Mouse (Mus musculus) forelimb bud, embryonic 11.5 days (tissue): ENCODE data around the gene Tspan7.

Experiments used
- DNase-seq: peaks from one replicate; pipeline ENCODE4 v3.0.0-alpha.2; 2012; ENCODE audit warnings: low read depth, low spot score

The Tspan7 gene

DNA sequence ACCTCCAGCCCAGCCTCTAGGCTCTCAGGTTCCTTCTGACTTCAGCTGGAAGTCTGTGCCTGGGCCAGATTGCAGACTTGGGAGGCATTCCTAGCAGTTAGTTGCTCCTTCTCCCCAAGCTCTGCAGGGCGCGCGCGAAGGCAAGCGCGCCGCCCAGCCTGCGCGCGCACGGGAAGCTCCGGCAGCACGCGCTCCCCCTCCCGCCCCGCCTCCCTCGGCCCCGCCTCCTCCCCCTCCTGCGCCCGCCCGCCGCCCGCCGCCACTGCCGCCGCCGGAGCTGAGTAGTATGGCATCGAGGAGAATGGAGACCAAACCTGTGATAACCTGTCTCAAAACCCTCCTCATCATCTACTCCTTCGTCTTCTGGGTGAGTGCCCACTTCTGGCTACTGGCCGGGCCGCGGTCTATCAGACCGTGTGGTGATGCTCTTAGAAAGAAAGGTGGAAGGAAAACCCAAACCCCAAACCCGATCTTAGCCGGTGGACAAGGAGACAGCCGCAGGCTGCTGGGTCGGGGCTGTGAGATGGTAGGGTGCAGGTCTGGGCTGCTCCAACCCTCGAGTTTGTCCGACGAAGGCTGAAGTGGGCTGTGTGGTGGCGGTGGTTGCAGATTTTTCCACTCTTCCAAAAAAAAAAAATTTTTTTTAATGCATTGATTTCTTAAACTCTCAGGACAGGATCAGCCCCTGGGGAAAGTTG is at the start of gene Tspan7:
Tspan7 (plus strand) TSS at position 287 of the 698 bp plus-strand sequence.
- peak; percentile 63 for DNase-seq

DNA sequence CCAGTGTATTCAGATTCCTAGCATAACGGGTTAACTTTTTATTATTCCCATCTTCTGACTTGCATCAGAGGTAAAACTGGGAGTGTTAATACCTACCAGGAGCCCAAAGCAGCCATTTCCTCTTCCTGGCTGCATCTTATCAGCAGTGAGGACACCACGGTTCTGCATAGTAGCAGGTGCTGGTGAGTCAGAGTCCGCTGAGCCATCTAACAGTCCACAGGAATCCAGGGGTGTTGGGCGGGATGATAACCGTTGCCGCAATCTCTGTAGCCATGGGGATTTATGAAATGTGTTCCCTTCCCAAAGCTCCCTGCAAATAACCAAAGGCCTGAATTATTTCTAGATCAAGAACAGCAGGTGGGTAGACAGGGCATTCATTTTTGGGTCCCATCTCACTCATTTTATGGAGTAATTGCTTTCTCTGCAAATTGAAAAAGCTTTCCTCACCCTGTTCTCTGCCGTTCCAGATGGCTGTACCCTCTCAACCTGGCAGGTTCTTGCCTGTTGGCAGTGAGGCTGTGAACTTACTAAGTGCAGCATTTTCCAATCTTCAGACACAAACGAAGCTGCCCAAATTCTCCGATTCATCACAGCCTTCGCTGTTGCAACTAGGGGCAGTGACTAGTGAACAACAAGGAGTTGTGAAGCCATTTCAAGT is 35.5 kb upstream of the Tspan7 start:
- DNase-seq, result no peak

DNA sequence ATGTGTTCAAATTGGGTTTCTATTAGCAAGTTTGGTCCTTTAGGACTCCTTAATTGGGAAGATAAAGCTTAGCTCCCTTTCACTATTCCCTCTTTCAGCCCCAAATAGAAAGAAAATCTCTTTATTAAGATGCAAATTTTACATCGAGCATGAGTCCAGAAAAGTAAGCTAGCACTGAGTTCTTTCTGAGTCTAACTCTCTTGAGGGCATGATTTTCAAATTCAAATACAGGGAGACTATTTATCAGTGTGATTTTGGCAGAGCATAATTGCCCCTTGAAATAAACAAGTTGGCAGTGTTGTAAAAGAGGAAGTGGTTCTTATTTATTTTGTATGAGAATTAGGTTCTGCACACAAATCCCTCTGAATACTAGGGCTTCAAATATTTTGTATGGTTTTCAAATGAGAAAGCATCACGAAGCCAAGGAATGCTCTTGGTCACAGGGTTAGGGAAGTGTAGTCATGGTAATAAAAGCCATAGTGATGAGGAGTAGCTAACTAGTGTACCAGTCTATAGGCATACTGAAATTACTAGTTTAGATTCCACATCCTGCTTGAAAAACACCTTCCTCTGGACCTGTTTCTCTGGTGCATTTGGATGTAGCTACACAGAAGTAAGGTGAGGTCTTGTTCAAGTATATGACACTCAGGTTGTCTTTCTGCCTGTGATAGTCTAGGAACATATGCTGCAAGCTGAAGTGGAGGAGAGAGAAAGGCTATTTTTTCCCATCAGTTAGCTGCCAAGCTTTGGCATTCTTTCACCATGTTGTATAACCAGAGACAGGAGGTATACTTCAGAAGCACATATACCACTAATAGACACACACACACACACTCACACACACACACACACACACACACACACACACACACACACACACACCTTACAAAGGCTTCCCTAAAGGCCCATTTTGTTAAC is 34.6 kb upstream of the Tspan7 start:
- DNase-seq, result no peak

DNA sequence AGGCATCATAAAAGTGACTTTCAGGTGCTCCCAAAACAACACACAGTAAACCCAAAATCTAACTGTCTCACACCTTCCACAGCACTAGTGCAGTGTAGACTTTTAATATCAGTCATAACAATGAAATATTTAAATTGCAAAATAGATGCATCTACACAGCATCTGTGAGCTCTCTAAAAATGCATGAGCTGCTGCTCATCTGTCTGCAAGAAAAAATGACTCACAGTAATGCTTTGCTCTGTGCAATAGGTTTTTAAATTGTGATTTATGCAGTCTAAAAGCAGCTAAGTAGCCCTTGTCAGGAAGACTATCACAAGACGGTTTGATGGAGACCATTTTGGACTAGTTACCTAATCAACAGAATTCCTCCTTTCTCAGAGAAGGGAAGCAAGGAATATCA is 31.2 kb upstream of the Tspan7 start:
- no peak for DNase-seq

DNA sequence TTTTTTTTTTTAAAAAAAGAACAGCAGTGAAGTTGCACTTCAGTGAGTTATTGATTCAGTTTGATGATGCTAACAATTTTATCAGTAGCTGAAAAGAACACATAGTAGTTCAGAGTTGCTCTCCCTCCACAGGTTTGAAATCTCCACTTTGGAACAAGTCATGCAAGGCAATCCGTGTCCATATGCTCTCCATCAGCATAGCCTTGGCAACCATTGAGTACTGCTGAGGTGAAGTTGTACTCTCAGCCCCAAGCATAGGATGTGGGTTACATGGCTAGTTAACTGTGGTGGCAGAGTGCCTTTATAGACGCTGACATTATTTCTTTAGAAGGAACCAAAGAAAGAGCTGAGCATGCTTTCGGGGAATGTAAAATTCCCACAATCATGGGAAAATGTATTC is 27.7 kb upstream of the Tspan7 start:
- no peak for DNase-seq

DNA sequence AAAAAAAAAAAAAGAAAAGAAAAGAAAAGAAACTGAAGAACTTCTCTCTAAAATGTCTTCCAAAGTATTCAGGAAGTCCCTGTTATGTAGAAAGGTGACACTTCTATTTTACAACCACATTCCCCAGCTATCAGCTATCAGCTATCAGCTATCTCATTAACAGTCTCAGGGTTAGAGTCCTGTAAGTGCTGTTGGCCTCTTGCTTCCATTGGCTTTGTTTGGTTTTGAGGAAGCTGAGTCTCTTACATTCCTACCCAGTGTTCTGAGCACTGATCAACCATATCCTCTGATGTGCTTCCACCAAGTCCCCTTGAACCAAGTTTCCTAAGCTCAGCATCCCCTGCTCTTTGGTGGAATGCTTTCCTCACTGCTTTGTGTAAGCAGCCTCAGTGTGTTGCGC is 7.9 kb upstream of the Tspan7 start:
- DNase-seq, result no peak

DNA sequence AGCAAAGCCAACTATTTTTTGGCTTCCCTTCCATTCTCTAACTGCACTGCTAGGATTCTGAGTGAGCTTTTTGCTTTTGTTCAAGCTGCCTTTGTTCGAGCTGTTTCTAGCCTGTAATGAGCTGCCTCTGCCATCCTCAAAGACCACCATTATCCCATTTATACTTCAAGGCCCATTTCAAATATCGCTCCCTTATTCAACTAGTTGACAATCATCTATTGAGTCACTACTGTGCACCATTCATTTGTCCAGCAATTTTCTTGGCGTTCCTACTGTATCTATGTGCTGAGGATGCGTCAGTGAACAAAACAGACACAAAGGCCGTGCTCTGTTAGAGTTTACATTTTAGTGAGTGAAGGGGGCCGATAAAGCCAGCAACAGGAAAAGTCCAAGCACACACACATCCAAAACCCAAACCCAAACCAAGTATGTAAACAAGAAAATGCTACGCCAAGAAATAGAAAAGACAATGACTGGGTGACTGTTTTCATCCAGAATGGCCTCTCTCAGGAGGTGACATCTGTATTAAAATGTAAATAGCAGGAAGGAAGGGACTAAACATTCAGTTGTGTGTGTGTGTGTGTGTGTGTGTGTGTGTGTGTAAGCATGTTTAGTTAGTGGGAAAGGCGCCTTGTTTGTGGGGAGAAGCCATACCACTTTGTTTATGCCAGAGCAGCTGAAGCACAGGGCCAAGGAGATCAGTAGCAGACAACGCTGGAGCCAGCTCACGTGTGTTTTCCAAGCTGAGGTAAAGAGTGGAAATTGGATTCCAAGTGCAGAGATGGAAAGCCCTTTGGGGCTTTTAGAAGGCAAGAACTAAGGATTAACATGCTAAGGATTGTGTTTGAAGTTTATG is 5.7 kb upstream of the Tspan7 start:
- no peak for DNase-seq

DNA sequence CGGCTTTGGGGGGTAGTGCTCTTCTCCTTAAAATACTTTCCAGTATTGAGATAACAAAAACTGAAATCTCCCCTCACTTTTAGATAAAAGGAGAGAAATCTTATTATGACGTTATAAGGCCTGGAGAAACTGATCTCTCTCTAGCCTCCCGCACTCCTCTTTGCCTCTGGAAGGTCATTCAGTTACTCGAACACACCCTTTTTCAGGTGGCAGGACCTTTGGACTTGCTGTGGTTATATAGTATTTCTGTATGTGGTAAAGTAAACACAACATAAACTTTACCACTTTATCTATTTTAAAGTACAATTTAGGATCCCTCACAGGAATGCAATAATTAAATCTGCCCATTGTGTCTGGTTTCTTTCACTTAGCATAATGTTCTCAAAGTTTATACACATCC is 5.0 kb upstream of the Tspan7 start:
- DNase-seq, result no peak

DNA sequence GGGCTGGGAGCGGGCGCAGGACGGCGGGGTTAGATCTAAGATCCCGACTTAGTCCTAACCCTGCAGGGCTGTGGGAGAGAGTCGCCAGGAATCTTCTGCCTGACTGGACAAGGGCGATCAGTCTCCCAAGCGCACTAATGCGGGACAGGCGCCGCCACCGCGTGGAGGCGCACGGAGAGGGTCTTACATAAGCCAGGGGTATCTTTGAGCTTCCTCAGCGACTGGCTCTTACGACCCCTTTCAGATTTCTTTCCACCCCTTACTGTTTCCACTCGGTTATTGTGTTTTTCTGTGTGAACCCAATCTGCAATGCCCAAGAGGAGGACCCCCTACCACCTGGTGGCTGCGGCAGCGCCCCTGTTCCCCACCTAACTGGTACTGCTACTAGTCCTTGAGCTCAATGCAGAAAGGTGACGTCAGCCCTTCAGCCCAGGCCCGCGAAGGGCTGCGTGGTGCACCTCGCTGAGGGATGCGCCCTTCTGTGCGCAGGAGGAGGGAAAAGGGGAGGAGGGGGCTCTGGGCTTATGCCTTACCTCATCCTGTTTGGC is 780 bp downstream of the Tspan7 start:
- DNase-seq, result peak; percentile 28

DNA sequence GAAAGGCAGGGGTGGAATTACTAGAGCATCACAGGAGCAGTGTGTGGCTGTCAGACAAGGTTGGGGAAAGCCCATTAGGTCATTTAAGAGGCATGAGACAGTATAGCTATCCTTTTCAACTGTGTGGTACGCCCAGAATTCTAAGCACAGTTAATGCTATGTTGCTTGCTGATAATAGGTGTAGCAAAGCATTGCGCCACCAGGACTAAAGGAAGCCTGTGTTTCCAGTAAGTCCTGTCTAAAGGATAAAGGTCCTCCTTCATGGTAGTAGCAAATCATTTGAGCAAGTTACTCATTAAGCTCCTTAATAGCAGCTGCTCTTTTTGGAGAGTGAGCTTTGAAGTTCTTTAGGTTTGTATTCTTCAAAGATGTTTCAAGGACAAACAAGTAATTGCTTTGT is 13.6 kb downstream of the Tspan7 start:
- no peak for DNase-seq

DNA sequence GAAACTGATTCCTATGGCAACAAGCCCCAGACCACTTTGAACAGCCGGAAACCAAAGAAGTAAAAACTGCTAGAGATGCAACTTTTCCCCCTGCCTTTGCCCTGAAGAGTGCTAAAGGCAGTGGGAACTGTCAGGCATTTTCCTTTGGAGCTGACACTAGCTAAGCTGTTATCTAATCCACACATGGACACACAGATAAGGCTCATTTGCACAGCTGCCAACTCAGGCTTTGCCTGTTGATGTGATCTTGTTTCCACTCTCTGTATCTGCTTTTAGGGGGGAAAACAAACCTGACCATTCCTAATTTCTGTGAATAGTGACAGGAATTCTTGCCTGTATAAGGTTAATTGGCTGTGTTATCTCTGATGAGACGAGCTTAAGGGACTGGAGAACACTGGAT is 17.7 kb downstream of the Tspan7 start:
- DNase-seq, result no peak

DNA sequence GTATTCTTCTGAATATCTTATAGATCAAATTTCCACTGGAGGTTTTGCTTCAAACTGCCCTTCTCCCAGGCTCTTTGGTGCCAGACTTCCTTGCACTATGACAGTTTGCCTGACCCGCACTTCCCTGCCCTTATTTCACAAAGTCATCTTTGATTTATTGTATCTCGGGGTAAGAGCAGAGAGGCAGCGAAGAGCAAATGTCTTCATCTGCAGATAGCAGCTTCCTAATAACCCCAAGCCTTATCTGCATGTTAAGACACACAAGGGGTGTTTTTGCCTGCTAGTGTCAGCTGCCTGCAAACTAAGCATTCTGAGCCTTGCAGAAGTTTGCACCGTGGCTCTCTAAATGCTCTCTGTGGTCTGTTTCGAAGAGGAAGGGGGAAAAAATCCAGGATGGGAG is 29.5 kb downstream of the Tspan7 start:
- no peak for DNase-seq

DNA sequence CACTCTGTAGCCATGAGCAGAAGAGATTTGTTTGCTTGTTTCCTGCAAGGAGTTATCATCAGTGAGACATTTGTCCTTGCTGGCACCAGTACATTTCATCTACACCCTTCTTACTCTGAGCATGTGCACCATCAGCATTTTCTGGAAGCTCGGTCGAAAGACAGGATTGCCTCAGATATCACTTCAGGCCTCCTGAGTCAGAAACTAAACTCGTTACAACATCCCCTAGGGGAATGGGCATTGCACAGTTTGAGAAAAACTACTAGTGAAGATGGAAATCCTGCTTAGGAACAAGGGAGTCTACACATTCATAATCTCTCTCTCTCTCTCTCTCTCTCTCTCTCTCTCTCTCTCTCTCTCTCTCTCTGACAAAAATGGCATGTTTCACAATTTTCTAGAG is 30.0 kb downstream of the Tspan7 start:
- no peak for DNase-seq

DNA sequence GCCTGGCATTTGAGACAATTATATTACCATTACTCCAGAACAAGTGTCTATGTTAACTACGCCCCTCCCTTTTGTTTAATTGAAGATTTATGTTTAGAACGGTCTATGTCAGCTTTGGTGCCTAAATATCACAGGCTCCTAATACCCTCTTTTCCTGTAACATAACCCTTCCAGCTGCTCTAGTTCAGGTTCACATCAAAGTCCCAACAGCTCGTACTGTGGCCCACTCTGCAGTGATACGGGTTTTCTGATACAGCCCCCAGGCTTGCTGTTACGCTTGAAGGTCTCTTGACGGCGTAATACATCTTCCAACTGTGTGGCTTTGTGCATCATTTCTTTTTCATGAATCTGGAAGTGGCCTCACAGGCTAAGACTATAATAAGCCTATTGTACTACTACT is 31.5 kb downstream of the Tspan7 start:
- no peak for DNase-seq

DNA sequence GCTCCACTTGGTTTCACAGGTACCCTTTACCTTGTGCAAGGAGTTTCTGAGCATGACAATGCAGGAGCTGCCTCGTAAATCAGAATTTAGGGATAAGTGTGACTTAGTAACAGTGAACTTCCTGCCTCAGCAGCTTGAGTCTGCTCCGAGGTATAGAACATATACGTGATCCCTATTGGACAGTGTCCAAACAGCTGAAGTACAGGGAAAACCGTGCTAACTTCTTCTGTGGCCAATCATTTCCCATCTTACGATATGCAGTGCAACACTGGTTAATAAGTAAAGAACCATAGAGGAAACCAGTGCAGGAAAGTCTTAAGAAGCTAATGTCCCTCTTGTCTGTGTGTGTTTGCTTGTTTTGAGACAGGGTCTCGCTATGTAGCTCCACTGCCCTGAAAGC is 32.0 kb downstream of the Tspan7 start:
- no peak for DNase-seq

DNA sequence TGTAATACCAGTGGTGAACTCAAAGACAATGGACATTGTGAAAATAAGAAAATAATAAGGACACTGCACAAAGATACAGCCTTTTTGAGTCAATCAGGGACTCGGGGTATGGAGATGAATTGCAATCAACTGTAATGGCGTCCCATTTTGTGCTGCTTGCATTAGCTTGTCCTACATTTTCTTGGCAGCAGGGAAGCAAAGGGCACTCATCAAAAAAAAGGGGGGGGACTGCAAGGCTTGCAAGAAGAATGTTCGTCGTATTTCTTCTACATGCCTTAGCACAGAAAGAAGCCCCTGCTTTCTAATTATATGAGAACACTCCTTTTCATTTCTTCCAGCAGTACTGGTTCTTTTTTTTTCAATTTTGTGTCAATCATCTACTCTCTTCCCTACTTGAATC is 32.8 kb downstream of the Tspan7 start:
- no peak for DNase-seq

DNA sequence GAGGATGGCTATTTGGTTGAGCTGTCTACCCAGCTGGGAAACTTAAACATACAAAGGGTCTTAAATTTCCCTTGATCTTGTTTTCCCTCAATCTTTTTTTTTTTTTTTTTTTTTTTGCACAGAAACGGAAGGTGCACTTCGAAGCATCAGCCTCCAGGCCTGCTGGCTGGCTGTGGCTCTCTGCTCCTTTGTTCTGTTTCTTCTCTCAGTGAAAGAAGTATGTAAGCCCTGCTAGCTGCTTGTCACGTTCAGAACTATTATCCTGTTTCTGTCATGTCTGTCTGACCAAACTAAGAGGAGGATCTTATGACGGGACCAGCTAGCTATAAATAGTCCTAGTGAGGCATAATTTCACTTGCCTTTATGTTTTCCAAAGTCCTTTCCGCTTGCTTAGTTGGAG is 33.6 kb downstream of the Tspan7 start:
- no peak for DNase-seq

DNA sequence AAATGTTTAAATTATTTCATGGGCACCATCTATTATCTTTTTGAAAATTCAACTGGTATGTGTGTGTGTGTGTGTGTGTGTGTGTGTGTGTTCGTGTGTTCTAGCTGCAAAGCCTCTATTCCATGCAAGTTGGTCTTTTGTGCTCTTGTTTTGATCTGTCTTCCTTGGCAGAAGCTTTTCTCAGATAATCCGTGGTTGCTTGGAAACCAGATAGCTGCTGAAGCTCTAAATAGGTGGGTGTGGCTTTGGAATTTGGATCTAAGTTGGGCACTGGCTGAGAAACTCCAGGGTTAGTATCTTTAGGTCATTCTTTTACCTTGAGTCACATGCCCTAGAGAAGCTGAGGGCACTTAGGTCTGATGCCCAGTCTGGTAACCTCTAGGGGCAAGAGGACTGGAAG is 50.5 kb downstream of the Tspan7 start:
- no peak for DNase-seq

DNA sequence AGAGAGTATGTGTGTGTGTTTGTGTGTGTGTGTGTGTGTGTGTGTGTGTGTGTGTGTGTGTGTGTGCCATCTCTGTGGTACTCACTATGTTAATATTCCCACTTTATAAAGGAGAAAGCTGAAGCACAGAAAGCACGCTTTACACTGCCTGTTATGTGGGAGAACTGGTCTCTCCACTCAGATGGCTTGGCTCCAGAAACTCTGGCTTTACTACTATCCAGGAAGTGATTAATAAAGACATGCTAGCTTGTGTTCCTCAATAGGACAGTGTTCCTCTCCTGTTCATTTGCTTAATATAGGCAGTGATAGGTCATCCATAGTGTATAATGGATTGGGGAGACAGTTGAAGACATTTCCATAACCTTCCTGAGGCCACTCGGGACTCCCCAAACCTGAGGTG is 54.1 kb downstream of the Tspan7 start:
- DNase-seq, result no peak

DNA sequence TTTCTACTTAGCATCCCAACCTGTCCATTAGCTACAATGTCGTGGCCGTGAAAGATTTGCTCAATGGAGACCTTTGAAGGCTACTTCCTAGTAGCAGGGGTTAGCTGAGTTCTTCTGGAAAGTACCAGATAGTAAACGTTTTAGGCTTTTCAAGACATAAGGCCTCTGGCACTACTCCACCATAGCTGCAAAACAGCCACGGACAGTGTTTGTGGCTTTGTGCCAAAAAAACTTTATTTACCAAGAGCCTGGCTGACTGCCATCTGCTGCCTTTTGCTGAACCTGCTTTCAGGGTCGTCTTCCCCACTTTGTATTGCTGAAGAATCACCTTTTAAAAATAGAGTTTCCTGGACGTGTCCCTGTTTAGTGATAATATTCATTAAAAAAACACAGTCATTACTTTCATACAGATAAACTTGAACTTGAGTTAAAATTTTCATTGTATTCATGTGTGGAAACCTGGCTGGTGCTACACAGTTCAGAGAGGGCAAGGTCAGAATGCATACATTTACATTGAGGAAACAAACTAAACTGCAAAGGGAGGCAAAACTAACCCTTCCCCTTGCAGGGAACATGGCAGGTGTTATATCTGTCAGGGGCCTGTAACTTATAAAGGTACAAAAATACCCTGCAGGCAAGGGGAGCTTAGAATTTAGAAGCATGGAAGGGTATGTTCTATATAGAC is 54.7 kb downstream of the Tspan7 start:
- DNase-seq, result no peak

DNA sequence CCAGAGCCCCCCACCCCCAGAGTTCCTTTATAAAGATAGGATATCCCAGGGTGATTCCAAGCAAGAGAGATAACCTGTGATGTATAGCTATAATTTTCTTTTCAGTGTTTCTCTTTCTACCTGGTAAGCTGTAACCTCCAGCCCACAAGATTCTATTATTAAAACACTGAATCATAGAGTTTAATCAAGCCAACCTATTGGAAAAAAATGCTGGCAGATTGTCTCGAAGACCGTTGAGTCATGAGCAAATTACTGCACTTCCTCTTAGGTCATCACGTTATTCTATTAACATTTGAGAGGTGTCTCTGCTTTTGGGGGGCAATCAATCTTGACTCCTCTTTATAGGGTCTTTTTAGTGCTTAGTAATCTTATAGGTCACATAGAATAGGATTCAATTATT is 61.9 kb downstream of the Tspan7 start:
- no peak for DNase-seq
